Mouse (Mus musculus): ENCODE data around the gene Spsb2.
"Not testable (repeated sequence)": the region's sequence is repeated elsewhere in the genome, so short reads cannot be mapped to it uniquely, and the experiment has no call there.

Gene Spsb2

GRCm38 (mm10) chr6:124808358-124809012, at the start of gene Spsb2:
TSS of gene Spsb2 (plus strand) at chr6:124808661.
- no peak for DNase-seq (ENCODE audit: low spot score)

- no peak for DNase-seq (ENCODE audit: low spot score)
Observed at GRCm38 (mm10) chr6:124758849-124759232, 49.6 kb upstream of the Spsb2 start.

- DNase-seq (ENCODE audit: low spot score): no peak
Observed at GRCm38 (mm10) chr6:124759259-124759658, 49.2 kb upstream of the Spsb2 start.

GRCm38 (mm10) chr6:124765951-124766350, 42.5 kb upstream of the Spsb2 start:
- no peak for DNase-seq (ENCODE audit: low spot score)

GRCm38 (mm10) chr6:124767536-124767919, 40.9 kb upstream of the Spsb2 start:
- DNase-seq (ENCODE audit: low spot score): no peak

GRCm38 (mm10) chr6:124767920-124768703, 40.3 kb upstream of the Spsb2 start:
- DNase-seq (ENCODE audit: low spot score): no peak

GRCm38 (mm10) chr6:124768704-124769044, 39.8 kb upstream of the Spsb2 start:
- no peak for DNase-seq (ENCODE audit: low spot score)

GRCm38 (mm10) chr6:124769101-124769765, 39.2 kb upstream of the Spsb2 start, which contains the start of gene Eno2:
TSS of gene Eno2 (minus strand) at chr6:124769673.
- no peak for DNase-seq (ENCODE audit: low spot score)

GRCm38 (mm10) chr6:124770013-124770412, 38.4 kb upstream of the Spsb2 start:
- no peak for DNase-seq (ENCODE audit: low spot score)

GRCm38 (mm10) chr6:124770511-124770910, 38.0 kb upstream of the Spsb2 start:
- DNase-seq (ENCODE audit: low spot score): no peak

- DNase-seq (ENCODE audit: low spot score): no peak
Observed at GRCm38 (mm10) chr6:124779222-124779983, 29.1 kb upstream of the Spsb2 start, which contains the start of gene Lrrc23. TSS of gene Lrrc23 (minus strand) at chr6:124779727.

GRCm38 (mm10) chr6:124779984-124780416, 28.5 kb upstream of the Spsb2 start:
- no peak for DNase-seq (ENCODE audit: low spot score)

GRCm38 (mm10) chr6:124780917-124781316, 27.5 kb upstream of the Spsb2 start:
- no peak for DNase-seq (ENCODE audit: low spot score)

GRCm38 (mm10) chr6:124782436-124782835, 26.0 kb upstream of the Spsb2 start:
- no peak for DNase-seq (ENCODE audit: low spot score)

- DNase-seq (ENCODE audit: low spot score): no peak
Observed at GRCm38 (mm10) chr6:124786756-124787420, 21.6 kb upstream of the Spsb2 start.

- DNase-seq (ENCODE audit: low spot score): no peak
Observed at GRCm38 (mm10) chr6:124787722-124788121, 20.7 kb upstream of the Spsb2 start.

GRCm38 (mm10) chr6:124789519-124789918, 18.9 kb upstream of the Spsb2 start:
- DNase-seq (ENCODE audit: low spot score): no peak

GRCm38 (mm10) chr6:124790121-124790520, 18.3 kb upstream of the Spsb2 start:
- DNase-seq (ENCODE audit: low spot score): no peak

GRCm38 (mm10) chr6:124791911-124792310, 16.6 kb upstream of the Spsb2 start:
- DNase-seq (ENCODE audit: low spot score): no peak

GRCm38 (mm10) chr6:124795781-124796180, 12.7 kb upstream of the Spsb2 start:
- no peak for DNase-seq (ENCODE audit: low spot score)

GRCm38 (mm10) chr6:124796200-124796599, 12.3 kb upstream of the Spsb2 start:
- no peak for DNase-seq (ENCODE audit: low spot score)

GRCm38 (mm10) chr6:124802400-124802799, 6.1 kb upstream of the Spsb2 start:
- not testable (repeated sequence) for DNase-seq (ENCODE audit: low spot score)

Measured in layer of hippocampus, adult 9-10 months (tissue).